Mouse (Mus musculus) heart, embryonic 12.5 days (tissue): ENCODE measurements around the gene Olfr768. TPM values are rescaled to one million over a fixed set of nuclear protein-coding genes. Genes with fewer than 3 reads are reported as not detected.
"Not testable (repeated sequence)": the region's sequence is repeated elsewhere in the genome, so short reads cannot be mapped to it uniquely, and the experiment has no call there.

ENCODE experiments used
- ATAC-seq: fragments of 200-750 bp; cut with Nextera tagmentation; 2 replicates; pipeline ENCODE4 v1.8.0; 2017; ENCODE audit warnings: moderate TSS enrichment, moderate library complexity; ENCODE audit not compliant: insufficient number of reproducible peaks, low FRiP score
- H3K27ac ChIP-seq: fragments of 300-500 bp; sonication (generic); 2 replicates; pipeline ENCODE4 v1.5.1; 2016; ENCODE audit warnings: mild to moderate bottlenecking, moderate library complexity; ENCODE audit not compliant: poor library complexity, severe bottlenecking
- H3K27me3 ChIP-seq: fragments of 300-500 bp; sonication (generic); replicated peaks from 2 replicates; pipeline ENCODE4 v1.6.1; 2016; ENCODE audit warnings: mild to moderate bottlenecking, moderate library complexity
- H3K36me3 ChIP-seq: fragments of 300-500 bp; sonication (generic); 2 replicates; pipeline ENCODE4 v1.6.1; 2016; ENCODE audit warnings: mild to moderate bottlenecking, moderate library complexity
- H3K4me1 ChIP-seq: fragments of 300-500 bp; sonication (generic); replicated peaks from 2 replicates; pipeline ENCODE4 v1.6.1; 2016; ENCODE audit warnings: mild to moderate bottlenecking
- H3K4me2 ChIP-seq: fragments of 300-500 bp; sonication (generic); 2 replicates; pipeline ENCODE4 v1.6.1; 2016; ENCODE audit warnings: mild to moderate bottlenecking, moderate library complexity
- H3K4me3 ChIP-seq: fragments of 300-500 bp; sonication (generic); 2 replicates; pipeline ENCODE4 v1.5.1; 2016; ENCODE audit warnings: mild to moderate bottlenecking
- H3K9ac ChIP-seq: fragments of 300-500 bp; sonication (generic); 2 replicates; pipeline ENCODE4 v1.6.1; 2016; ENCODE audit warnings: mild to moderate bottlenecking, moderate library complexity
- H3K9me3 ChIP-seq: fragments of 300-500 bp; sonication (generic); replicated peaks from 2 replicates; pipeline ENCODE4 v1.6.1; 2016; ENCODE audit warnings: mild to moderate bottlenecking, moderate library complexity
- WGBS: fragments of 180-500 bp; shearing (Covaris S2); methylation state at CpG from one replicate; pipeline ENCODE4 v1.1.7; 2016; 5-methylcytosine and 5-hydroxymethylcytosine counted together
- polyA plus RNA-seq: library from polyadenylated mRNA; unstranded; fragments of >200 nt; fragmentation: Nextera tagmentation; extraction: Ambion mirVana; gene quantifications from 2 replicates; pipeline ENCODE4 v1.2.1, GENCODE M21; 2016

The Olfr768 gene
- polyA plus RNA-seq, result not detected in 2 replicates

DNA sequence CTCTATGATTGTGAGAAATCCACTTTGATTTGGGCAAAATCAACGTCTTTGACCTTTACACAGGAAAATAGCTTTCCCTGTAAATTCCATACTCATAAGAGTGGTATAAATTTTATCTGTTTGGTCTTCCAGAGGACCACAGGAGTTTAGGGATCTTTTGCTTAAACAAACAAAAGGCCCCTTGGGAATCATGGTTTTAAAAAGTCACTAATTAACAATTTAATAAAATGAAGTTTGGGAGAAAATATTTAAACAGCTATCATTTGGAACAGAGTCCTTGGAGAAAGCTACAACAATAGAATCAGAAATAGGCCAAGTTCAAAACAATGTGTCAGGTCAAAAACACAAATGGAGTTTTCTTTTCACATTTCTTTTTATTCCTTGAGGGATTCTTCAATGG is at the start of gene Olfr768:
Gene Olfr768, minus strand, starts transcription at position 101 of the 400 bp plus-strand sequence.
- Histone ChIP-seq H3K4me3 (no peak within 1 kb of the TSS), H3K36me3 (no peaks in the 10 kb centered on the region), H3K9ac (no peak within 1 kb of the TSS), H3K9me3 (peaks cover 4% of the 10 kb centered on the region; the same call in 1 of the 2 replicates), H3K4me1 (no peaks in the 10 kb centered on the region), H3K27ac (no peak within 1 kb of the TSS), H3K27me3 (no peaks in the 10 kb centered on the region), H3K4me2 (no peak within 1 kb of the TSS)
- WGBS, result 74% methylated on average over 1 of the region's 1 CpGs
- no peak for ATAC-seq

DNA sequence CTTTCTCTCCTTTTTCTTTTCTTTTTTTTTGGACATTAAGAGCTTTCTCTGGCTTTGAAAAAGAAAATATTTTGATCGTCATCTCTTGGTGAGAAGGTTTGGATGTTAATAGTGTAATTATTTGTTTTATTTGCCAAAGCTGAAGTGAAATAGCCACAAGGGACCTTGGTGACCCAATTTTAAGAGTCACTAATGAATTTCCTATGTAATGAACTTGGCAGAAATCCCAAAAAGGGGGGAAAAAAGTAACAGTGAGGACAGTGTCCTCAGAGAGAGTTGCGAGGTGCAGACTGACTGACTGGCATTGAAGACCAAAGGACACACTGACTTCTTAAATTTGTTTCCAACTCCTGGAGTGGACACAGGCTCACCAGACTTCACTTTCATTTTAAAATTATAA is 39.7 kb upstream of the Olfr768 start, which contains the start of gene Olfr770:
Gene Olfr770, minus strand, starts transcription at position 101 of the 400 bp plus-strand sequence.
- WGBS, result 75% methylated on average over 2 of the region's 2 CpGs
- no peak for ATAC-seq

DNA sequence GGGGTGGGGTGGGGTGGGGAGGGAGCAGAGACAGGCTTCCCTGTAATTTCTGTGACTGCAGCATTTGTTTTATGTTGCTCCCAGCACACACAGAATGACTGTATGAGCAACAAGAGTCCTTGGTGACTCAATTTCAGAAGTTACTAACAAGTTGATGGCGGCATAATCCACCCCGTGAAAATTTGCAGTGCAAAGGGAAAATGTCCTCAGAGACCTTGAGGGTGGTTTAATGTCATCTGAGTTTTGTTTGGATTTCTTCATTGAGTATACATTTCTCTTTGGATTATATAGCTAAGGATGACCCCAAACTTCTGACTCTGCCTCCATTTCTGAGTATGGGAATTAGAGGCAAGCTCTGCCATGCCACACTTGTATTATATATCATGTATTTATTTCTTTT is 18.6 kb upstream of the Olfr768 start, which contains the start of gene Olfr769:
Gene Olfr769, minus strand, starts transcription at position 101 of the 400 bp plus-strand sequence.
- Histone ChIP-seq H3K9me3 (no peaks in the 10 kb centered on the region; the same call in 1 of the 2 replicates), H3K36me3 (no peaks in the 10 kb centered on the region), H3K4me3 (no peak within 1 kb of the TSS), H3K27me3 (no peaks in the 10 kb centered on the region), H3K27ac (no peak within 1 kb of the TSS), H3K4me1 (no peaks in the 10 kb centered on the region), H3K4me2 (no peak within 1 kb of the TSS), H3K9ac (no peak within 1 kb of the TSS)
- WGBS, result 78% methylated on average over 2 of the region's 2 CpGs
- no peak for ATAC-seq

More for the DNA sequence above, 39.7 kb upstream of the Olfr768 start, which contains the start of gene Olfr770:
- H3K4me2 ChIP-seq, result no peak within 1 kb of the TSS
- no peaks in the 10 kb centered on the region for H3K36me3 ChIP-seq
- H3K4me1 ChIP-seq, result no peaks in the 10 kb centered on the region
- no peak within 1 kb of the TSS for H3K27ac ChIP-seq
- no peak within 1 kb of the TSS for H3K9ac ChIP-seq
- no peaks in the 10 kb centered on the region for H3K9me3 ChIP-seq
- H3K4me3 ChIP-seq, result no peak within 1 kb of the TSS
- H3K27me3 ChIP-seq, result no peaks in the 10 kb centered on the region

DNA sequence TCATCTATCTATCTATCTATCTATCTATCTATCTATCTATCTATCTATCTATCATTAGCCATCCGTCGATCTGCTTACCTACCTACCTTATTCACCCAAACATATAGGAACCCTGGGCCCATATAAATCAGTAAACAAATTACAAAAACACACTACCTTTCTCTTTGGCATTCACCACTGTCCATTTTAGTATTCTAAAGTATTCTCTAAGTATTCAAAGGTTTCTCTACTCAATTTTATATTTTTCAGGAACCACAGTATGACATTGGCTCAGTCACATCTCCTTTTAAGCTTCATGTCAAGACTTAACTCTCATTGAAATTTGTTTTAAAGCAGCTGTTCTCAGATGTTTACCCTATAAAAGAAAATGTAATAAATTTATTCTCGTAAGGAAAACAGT is 16.0 kb upstream of the Olfr768 start:
- Histone ChIP-seq H3K36me3 (no peaks in the 10 kb centered on the region), H3K4me1 (no peaks in the 10 kb centered on the region), H3K27ac (no peak overlapping the region), H3K4me2 (no peak overlapping the region), H3K9me3 (peaks cover 6% of the 10 kb centered on the region), H3K4me3 (no peak overlapping the region), H3K9ac (no peak overlapping the region), H3K27me3 (no peaks in the 10 kb centered on the region)
- WGBS, result 92% methylated on average over 3 of the region's 3 CpGs
- no peak for ATAC-seq

DNA sequence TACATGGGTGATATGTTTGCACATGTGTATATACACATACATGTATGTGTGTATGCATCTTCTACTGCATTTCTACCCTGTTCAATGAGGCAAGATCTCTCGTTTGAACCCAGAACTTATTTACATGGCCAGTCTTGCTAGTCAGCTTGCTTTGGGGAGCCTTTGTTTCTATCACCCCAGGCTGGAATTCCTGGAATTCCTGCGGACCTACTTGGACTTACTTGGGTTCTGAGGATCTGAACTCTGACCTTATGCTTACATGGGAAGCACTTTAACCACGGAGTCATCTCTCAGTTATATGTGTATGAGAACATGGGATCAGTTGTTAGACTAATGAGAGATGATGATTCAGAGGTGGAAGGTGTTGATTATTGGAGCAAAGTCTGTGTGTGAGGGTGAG is 2.1 kb upstream of the Olfr768 start:
- Histone ChIP-seq H3K36me3 (no peaks in the 10 kb centered on the region), H3K4me1 (no peaks in the 10 kb centered on the region), H3K9ac (no peak overlapping the region), H3K4me2 (no peak overlapping the region), H3K4me3 (no peak overlapping the region), H3K27me3 (no peaks in the 10 kb centered on the region), H3K9me3 (peaks cover 6% of the 10 kb centered on the region; the same call in 1 of the 2 replicates), H3K27ac (no peak overlapping the region)
- ATAC-seq, result no peak
- 36% methylated on average over 3 of the region's 3 CpGs for WGBS

DNA sequence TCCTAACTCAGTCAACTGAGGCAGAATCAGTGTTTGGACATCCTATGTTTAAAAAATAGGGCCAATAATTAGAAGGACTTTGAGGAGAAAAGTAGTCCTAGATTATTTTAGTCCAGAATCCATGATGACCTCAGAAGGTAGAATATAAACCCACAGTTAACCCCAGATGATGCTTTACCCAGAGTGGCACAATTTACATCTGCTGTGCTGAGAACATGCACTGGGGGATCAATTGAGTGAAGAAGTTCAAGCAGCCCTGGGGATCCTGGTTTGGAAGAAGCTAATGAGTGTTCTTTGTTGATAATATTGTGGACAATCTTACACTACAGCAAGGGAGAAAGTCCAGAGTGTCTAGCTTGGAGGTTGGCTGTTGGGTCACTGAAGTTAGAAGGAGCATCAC is 16.4 kb downstream of the Olfr768 start, which contains the start of gene Olfr767:
Gene Olfr767, minus strand, starts transcription at position 101 of the 400 bp plus-strand sequence.
- not testable (repeated sequence) for H3K9ac ChIP-seq, H3K27me3 ChIP-seq, H3K36me3 ChIP-seq, H3K4me1 ChIP-seq, H3K4me3 ChIP-seq, H3K27ac ChIP-seq, ATAC-seq, H3K9me3 ChIP-seq, H3K4me2 ChIP-seq

DNA sequence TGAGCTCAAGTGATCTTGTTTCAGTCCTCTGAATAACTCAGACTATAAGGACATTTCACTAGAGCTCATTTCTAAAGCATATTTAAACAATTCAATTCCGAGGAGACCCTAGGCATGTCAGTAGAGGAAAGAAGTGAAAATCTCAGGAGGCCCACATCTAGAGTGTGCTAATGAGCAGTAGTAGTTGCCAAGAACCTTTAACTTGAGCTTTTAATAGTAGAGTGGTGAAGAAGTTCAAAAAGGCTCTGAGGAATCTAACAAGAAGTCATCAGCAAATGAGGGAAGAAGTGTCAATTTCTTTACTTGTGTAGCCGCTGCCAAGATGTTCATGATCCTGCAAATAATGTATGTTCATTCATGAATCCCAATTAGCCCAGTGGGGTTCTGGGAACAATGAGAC is 30.3 kb downstream of the Olfr768 start, which contains the start of gene Olfr766-ps1:
Gene Olfr766-ps1, minus strand, starts transcription at position 101 of the 400 bp plus-strand sequence.
- no peak for ATAC-seq
- no peaks in the 10 kb centered on the region for H3K9me3 ChIP-seq
- H3K4me2 ChIP-seq, result no peak within 1 kb of the TSS
- 77% methylated on average over 2 of the region's 2 CpGs for WGBS
- H3K4me3 ChIP-seq, result no peak within 1 kb of the TSS
- H3K4me1 ChIP-seq, result no peaks in the 10 kb centered on the region
- H3K36me3 ChIP-seq, result no peaks in the 10 kb centered on the region
- H3K9ac ChIP-seq, result no peak within 1 kb of the TSS
- no peak within 1 kb of the TSS for H3K27ac ChIP-seq
- no peaks in the 10 kb centered on the region for H3K27me3 ChIP-seq

DNA sequence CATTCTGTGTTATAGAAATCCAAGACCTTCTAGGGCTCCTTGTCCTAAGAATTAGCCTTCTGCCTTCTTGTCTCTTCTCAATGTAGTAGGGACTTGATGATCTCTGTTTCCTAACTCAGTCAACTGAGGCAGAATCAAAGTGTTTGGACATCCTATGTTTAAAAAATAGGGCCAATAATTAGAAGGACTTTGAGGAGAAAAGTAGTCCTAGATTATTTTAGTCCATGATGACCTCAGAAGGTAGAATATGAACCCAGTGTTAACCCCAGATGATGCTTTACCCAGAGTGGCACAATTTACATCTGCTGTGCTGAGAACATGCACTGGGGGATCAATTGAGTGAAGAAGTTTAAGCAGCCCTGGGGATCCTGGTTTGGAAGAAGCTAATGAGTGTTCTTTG is 49.3 kb downstream of the Olfr768 start, which contains the start of gene Olfr765:
Gene Olfr765, minus strand, starts transcription at position 101 of the 400 bp plus-strand sequence.
- H3K4me3 ChIP-seq, H3K4me2 ChIP-seq, H3K27ac ChIP-seq, ATAC-seq, H3K9ac ChIP-seq, H3K9me3 ChIP-seq, H3K4me1 ChIP-seq, H3K27me3 ChIP-seq, H3K36me3 ChIP-seq: not testable (repeated sequence)

Other genes with a start within 250 kb of the Olfr768 start
- gene Gdf11, start 207.7 kb downstream of the Olfr768 start, polyA plus RNA-seq, result 4.3 and 5.0 TPM in 2 replicates
- 341 and 358 TPM in 2 replicates for gene Cd63, start 198.4 kb downstream of the Olfr768 start, polyA plus RNA-seq
- gene Rdh5, start 176.5 kb downstream of the Olfr768 start, polyA plus RNA-seq, result 6.0 and 6.3 TPM in 2 replicates
- 161 and 165 TPM in 2 replicates for gene Bloc1s1, start 175.3 kb downstream of the Olfr768 start, polyA plus RNA-seq
- 1.4 and 1.5 TPM in 2 replicates for gene Itga7, start 165.6 kb downstream of the Olfr768 start, polyA plus RNA-seq
- 0.15 TPM in 1 of 2 replicates, not detected in the other for gene Mettl7b, start 138.4 kb downstream of the Olfr768 start, polyA plus RNA-seq
- gene Olfr9, start 109.9 kb downstream of the Olfr768 start, polyA plus RNA-seq, result not detected in 2 replicates
- not detected in 2 replicates for gene Olfr763, start 88.6 kb downstream of the Olfr768 start, polyA plus RNA-seq
- gene Olfr764-ps1, start 59.5 kb downstream of the Olfr768 start, polyA plus RNA-seq, result not detected in 2 replicates
- gene Olfr765, start 49.4 kb downstream of the Olfr768 start, polyA plus RNA-seq, result not detected in 2 replicates
- not detected in 2 replicates for gene Olfr766-ps1, start 30.4 kb downstream of the Olfr768 start, polyA plus RNA-seq
- not detected in 2 replicates for gene Olfr767, start 16.5 kb downstream of the Olfr768 start, polyA plus RNA-seq
- gene Olfr769, start 18.5 kb upstream of the Olfr768 start, polyA plus RNA-seq, result not detected in 2 replicates
- gene Olfr770, start 39.6 kb upstream of the Olfr768 start, polyA plus RNA-seq, result not detected in 2 replicates
- gene Olfr771, start 65.4 kb upstream of the Olfr768 start, polyA plus RNA-seq, result not detected in 2 replicates
- gene Olfr772, start 78.5 kb upstream of the Olfr768 start, polyA plus RNA-seq, result not detected in 2 replicates
- not detected in 2 replicates for gene Olfr773, start 88.0 kb upstream of the Olfr768 start, polyA plus RNA-seq
- gene Olfr774, start 136.8 kb upstream of the Olfr768 start, polyA plus RNA-seq, result not detected in 2 replicates
- gene Olfr775, start 149.0 kb upstream of the Olfr768 start, polyA plus RNA-seq, result not detected in 2 replicates
- gene Olfr776, start 159.8 kb upstream of the Olfr768 start, polyA plus RNA-seq, result not detected in 2 replicates
- not detected in 2 replicates for gene Olfr777, start 172.1 kb upstream of the Olfr768 start, polyA plus RNA-seq
- not detected in 2 replicates for gene Olfr780, start 218.7 kb upstream of the Olfr768 start, polyA plus RNA-seq
- gene Olfr781, start 229.5 kb upstream of the Olfr768 start, polyA plus RNA-seq, result not detected in 2 replicates
- not detected in 2 replicates for gene Olfr782, start 249.5 kb upstream of the Olfr768 start, polyA plus RNA-seq